Mouse (Mus musculus) stomach, embryonic 15.5 days (tissue): Measurements from ENCODE around the gene Gstm6. TPM values are rescaled to one million over a fixed set of nuclear protein-coding genes. Genes with fewer than 3 reads are reported as not detected.
"Not testable (repeated sequence)": the region's sequence is repeated elsewhere in the genome, so short reads cannot be mapped to it uniquely, and the experiment has no call there.

Source experiments
- ATAC-seq: fragments of 200-750 bp; cut with Nextera tagmentation; 2 replicates; pipeline ENCODE4 v1.8.0; 2017; ENCODE audit warnings: low read depth, moderate number of reproducible peaks, moderate TSS enrichment; ENCODE audit not compliant: insufficient read depth, low FRiP score
- H3K27ac ChIP-seq: fragments of 300-500 bp; sonication (generic); 2 replicates; pipeline ENCODE4 v1.5.1; 2015; ENCODE audit warnings: mild to moderate bottlenecking, inconsistent platforms
- H3K27me3 ChIP-seq: fragments of 300-500 bp; sonication (generic); replicated peaks from 2 replicates; pipeline ENCODE4 v1.6.1; 2015; ENCODE audit warnings: inconsistent platforms
- H3K36me3 ChIP-seq: fragments of 300-500 bp; sonication (generic); 2 replicates; pipeline ENCODE4 v1.6.1; 2015; ENCODE audit warnings: inconsistent platforms
- H3K4me1 ChIP-seq: fragments of 300-500 bp; sonication (generic); 2 replicates; pipeline ENCODE4 v1.6.1; 2015; ENCODE audit warnings: inconsistent platforms
- H3K4me2 ChIP-seq: fragments of 300-500 bp; sonication (generic); 2 replicates; pipeline ENCODE4 v1.6.1; 2015; ENCODE audit warnings: mild to moderate bottlenecking, inconsistent platforms
- H3K4me3 ChIP-seq: fragments of 300-500 bp; sonication (generic); replicated peaks from 2 replicates; pipeline ENCODE4 v1.5.1; 2015; ENCODE audit warnings: inconsistent platforms
- H3K9ac ChIP-seq: fragments of 300-500 bp; sonication (generic); 2 replicates; pipeline ENCODE4 v1.6.1; 2015; ENCODE audit warnings: inconsistent platforms
- H3K9me3 ChIP-seq: fragments of 300-500 bp; sonication (generic); 2 replicates; pipeline ENCODE4 v1.6.1; 2016; ENCODE audit warnings: inconsistent platforms
- WGBS: fragments of 180-500 bp; shearing (Covaris S2); methylation state at CpG from one replicate; pipeline ENCODE4 v1.1.7; 2015; 5-methylcytosine and 5-hydroxymethylcytosine counted together
- polyA plus RNA-seq: library from polyadenylated mRNA; unstranded; fragments of >200 nt; fragmentation: Nextera tagmentation; extraction: Ambion mirVana; gene quantifications from 2 replicates; pipeline ENCODE4 v1.2.1, GENCODE M21; 2015

The Gstm6 gene
- polyA plus RNA-seq, 1 experiment from 2014 or later: 9.3 TPM

- no peak overlapping the region for H3K4me3 ChIP-seq
- no peak overlapping the region for H3K27ac ChIP-seq
- no peaks in the 10 kb centered on the region for H3K9me3 ChIP-seq
- WGBS: 92% methylated on average over 5 of the region's 5 CpGs
- H3K4me1 ChIP-seq: 0 out of 2 replicates have a peak, but pooled peaks cover 7% of the 10 kb centered on the region
- no peaks in the 10 kb centered on the region for H3K36me3 ChIP-seq
- ATAC-seq: no peak
- no peaks in the 10 kb centered on the region for H3K27me3 ChIP-seq
- no peak overlapping the region for H3K4me2 ChIP-seq
- no peak overlapping the region for H3K9ac ChIP-seq
Observed at GRCm38 (mm10) chr3:107966631-107967030, 23.1 kb upstream of the Gstm6 start.

- H3K9ac ChIP-seq: no peak overlapping the region
- H3K9me3 ChIP-seq: no peaks in the 10 kb centered on the region
- no peak overlapping the region for H3K4me3 ChIP-seq
- H3K36me3 ChIP-seq: no peaks in the 10 kb centered on the region
- WGBS: 57% methylated on average over 1 of the region's 1 CpGs
- no peak for ATAC-seq
- no peak overlapping the region for H3K4me2 ChIP-seq
- 0 out of 2 replicates have a peak, but pooled peaks cover 7% of the 10 kb centered on the region for H3K4me1 ChIP-seq
- no peaks in the 10 kb centered on the region for H3K27me3 ChIP-seq
- H3K27ac ChIP-seq: peak overlapping the region; percentile 31; the same call in 1 of the 2 replicates
Observed at GRCm38 (mm10) chr3:107965592-107965991, 22.0 kb upstream of the Gstm6 start.

- peak; percentile 68 for ATAC-seq
- Histone ChIP-seq H3K36me3 (no peaks in the 10 kb centered on the region), H3K9me3 (no peaks in the 10 kb centered on the region), H3K27me3 (no peaks in the 10 kb centered on the region), H3K4me2 (no peak overlapping the region), H3K4me1 (0 out of 2 replicates have a peak, but pooled peaks cover 7% of the 10 kb centered on the region), H3K9ac (no peak overlapping the region), H3K27ac (peak overlapping the region; percentile 83), H3K4me3 (no peak overlapping the region)
- 47% methylated on average over 5 of the region's 5 CpGs for WGBS
Observed at GRCm38 (mm10) chr3:107964656-107965308, 21.2 kb upstream of the Gstm6 start.

- Histone ChIP-seq H3K27me3 (no peaks in the 10 kb centered on the region), H3K4me2 (no peak overlapping the region), H3K9me3 (no peaks in the 10 kb centered on the region), H3K36me3 (no peaks in the 10 kb centered on the region), H3K4me3 (no peak overlapping the region), H3K27ac (peak overlapping the region; percentile 83), H3K4me1 (0 out of 2 replicates have a peak, but pooled peaks cover 7% of the 10 kb centered on the region), H3K9ac (no peak overlapping the region)
- WGBS: 72% methylated on average over 4 of the region's 4 CpGs
- no peak for ATAC-seq
Observed at GRCm38 (mm10) chr3:107964026-107964425, 20.5 kb upstream of the Gstm6 start.

- not testable (repeated sequence) for H3K27ac ChIP-seq, H3K9ac ChIP-seq, ATAC-seq, H3K4me1 ChIP-seq, H3K9me3 ChIP-seq, H3K4me2 ChIP-seq, H3K4me3 ChIP-seq, H3K27me3 ChIP-seq, H3K36me3 ChIP-seq
- 89% methylated on average over 9 of the region's 9 CpGs for WGBS
Observed at GRCm38 (mm10) chr3:107955260-107955659, 11.7 kb upstream of the Gstm6 start.

GRCm38 (mm10) chr3:107953906-107954305, 10.4 kb upstream of the Gstm6 start:
- no peak for ATAC-seq
- 78% methylated on average over 5 of the region's 5 CpGs for WGBS
- H3K27me3 ChIP-seq: no peaks in the 10 kb centered on the region
- H3K36me3 ChIP-seq: no peaks in the 10 kb centered on the region
- no peak overlapping the region for H3K4me2 ChIP-seq
- no peaks in the 10 kb centered on the region for H3K9me3 ChIP-seq
- H3K4me3 ChIP-seq: no peak overlapping the region
- no peaks in the 10 kb centered on the region; the same call in 1 of the 2 replicates for H3K4me1 ChIP-seq
- H3K27ac ChIP-seq: no peak overlapping the region
- no peak overlapping the region for H3K9ac ChIP-seq

- no peaks in the 10 kb centered on the region for H3K27me3 ChIP-seq
- 21% methylated on average over 6 of the region's 6 CpGs for WGBS
- H3K36me3 ChIP-seq: no peaks in the 10 kb centered on the region
Observed at GRCm38 (mm10) chr3:107953328-107953755, 9.8 kb upstream of the Gstm6 start.

GRCm38 (mm10) chr3:107950531-107950930, 7.0 kb upstream of the Gstm6 start:
- no peaks in the 10 kb centered on the region for H3K36me3 ChIP-seq
- no peaks in the 10 kb centered on the region for H3K9me3 ChIP-seq
- no peak overlapping the region for H3K9ac ChIP-seq
- H3K27me3 ChIP-seq: no peaks in the 10 kb centered on the region
- H3K4me1 ChIP-seq: no peaks in the 10 kb centered on the region; the same call in 1 of the 2 replicates
- WGBS: 85% methylated on average over 11 of the region's 11 CpGs
- no peak overlapping the region for H3K4me3 ChIP-seq
- no peak overlapping the region for H3K27ac ChIP-seq
- H3K4me2 ChIP-seq: no peak overlapping the region
- ATAC-seq: no peak

More at GRCm38 (mm10) chr3:107953328-107953755, 9.8 kb upstream of the Gstm6 start:
- Histone ChIP-seq H3K4me2 (no peak overlapping the region), H3K27ac (no peak overlapping the region), H3K9ac (no peak overlapping the region), H3K4me3 (no peak overlapping the region), H3K9me3 (no peaks in the 10 kb centered on the region), H3K4me1 (no peaks in the 10 kb centered on the region; the same call in 1 of the 2 replicates)
- peak; percentile 24; the same call in 1 of the 2 replicates for ATAC-seq

GRCm38 (mm10) chr3:107949461-107949860, 5.9 kb upstream of the Gstm6 start:
- H3K9ac ChIP-seq, ATAC-seq, H3K9me3 ChIP-seq, H3K4me2 ChIP-seq, H3K27me3 ChIP-seq, H3K4me3 ChIP-seq, H3K36me3 ChIP-seq, H3K4me1 ChIP-seq, H3K27ac ChIP-seq: not testable (repeated sequence)
- 89% methylated on average over 1 of the region's 1 CpGs for WGBS

GRCm38 (mm10) chr3:107945729-107946128, 2.2 kb upstream of the Gstm6 start:
- Histone ChIP-seq H3K9me3 (no peaks in the 10 kb centered on the region), H3K36me3 (no peaks in the 10 kb centered on the region)

GRCm38 (mm10) chr3:107941261-107941660, 2.3 kb downstream of the Gstm6 start:
- Histone ChIP-seq H3K9me3 (no peaks in the 10 kb centered on the region), H3K27ac (no peak overlapping the region), H3K9ac (no peak overlapping the region), H3K4me2 (no peak overlapping the region), H3K4me1 (no peaks in the 10 kb centered on the region), H3K36me3 (no peaks in the 10 kb centered on the region), H3K27me3 (no peaks in the 10 kb centered on the region), H3K4me3 (no peak overlapping the region)
- WGBS: 85% methylated on average over 4 of the region's 4 CpGs
- no peak for ATAC-seq

More at GRCm38 (mm10) chr3:107945729-107946128, 2.2 kb upstream of the Gstm6 start:
- Histone ChIP-seq H3K4me1 (no peaks in the 10 kb centered on the region), H3K27ac (no peak overlapping the region), H3K9ac (no peak overlapping the region), H3K27me3 (no peaks in the 10 kb centered on the region), H3K4me2 (no peak overlapping the region), H3K4me3 (no peak overlapping the region)
- 53% methylated on average over 4 of the region's 4 CpGs for WGBS
- no peak for ATAC-seq

GRCm38 (mm10) chr3:107940524-107940923, 3.0 kb downstream of the Gstm6 start:
- no peak overlapping the region for H3K27ac ChIP-seq
- H3K9ac ChIP-seq: no peak overlapping the region
- H3K4me2 ChIP-seq: no peak overlapping the region
- WGBS: 51% methylated on average over 7 of the region's 7 CpGs
- H3K36me3 ChIP-seq: no peaks in the 10 kb centered on the region
- no peaks in the 10 kb centered on the region for H3K27me3 ChIP-seq
- no peaks in the 10 kb centered on the region for H3K4me1 ChIP-seq
- no peak overlapping the region for H3K4me3 ChIP-seq
- no peak for ATAC-seq
- H3K9me3 ChIP-seq: no peaks in the 10 kb centered on the region
